Mouse (Mus musculus): Measurements from ENCODE around the gene Rgs3. TPM values are rescaled to one million over a fixed set of nuclear protein-coding genes. Genes with fewer than 3 reads are reported as not detected.

Gene Rgs3
- polyA plus RNA-seq, 1 experiment from 2014 or later: 43.3 TPM

GRCm38 (mm10) chr4:62660554-62660864 lies 100.9 kb downstream of the Rgs3 start:
- H3K27ac ChIP-seq: peak overlapping the region; percentile 95
- H3K27me3 ChIP-seq: peaks cover 3% of the 10 kb centered on the region; the same call in 1 of the 2 replicates
- ATAC-seq (ENCODE audit: insufficient number of reproducible peaks, insufficient read depth, low FRiP score, low TSS enrichment, low read depth): peak; percentile 78
- WGBS: 1% methylated on average over 3 of the region's 3 CpGs
- peak overlapping the region; percentile 48 for H3K4me2 ChIP-seq
- peaks cover 53% of the 10 kb centered on the region for H3K4me1 ChIP-seq (replicated peaks)
- H3K4me3 ChIP-seq (replicated peaks): peak overlapping the region; percentile 8; the same call in 1 of the 2 replicates
- no peaks in the 10 kb centered on the region for H3K9me3 ChIP-seq
- no peaks in the 10 kb centered on the region for H3K36me3 ChIP-seq
- 0 out of 2 replicates have a peak overlapping the region, but pooled peaks have one; percentile 27 for H3K9ac ChIP-seq (replicated peaks)

- H3K36me3 ChIP-seq: no peaks in the 10 kb centered on the region
- H3K27ac ChIP-seq: peak overlapping the region; percentile 95
- H3K9ac ChIP-seq (replicated peaks): no peak overlapping the region
- peaks cover 3% of the 10 kb centered on the region; the same call in 1 of the 2 replicates for H3K27me3 ChIP-seq
- H3K4me2 ChIP-seq: no peak overlapping the region; the same call in 1 of the 2 replicates
- ATAC-seq (ENCODE audit: insufficient number of reproducible peaks, insufficient read depth, low FRiP score, low TSS enrichment, low read depth): no peak
- no peaks in the 10 kb centered on the region for H3K9me3 ChIP-seq
- WGBS: 66% methylated on average over 8 of the region's 8 CpGs
- peaks cover 53% of the 10 kb centered on the region for H3K4me1 ChIP-seq (replicated peaks)
- H3K4me3 ChIP-seq (replicated peaks): no peak overlapping the region
Measured at GRCm38 (mm10) chr4:62661311-62661849, 101.7 kb downstream of the Rgs3 start.

- Histone ChIP-seq H3K27me3 (peaks cover under 1% of the 10 kb centered on the region; the same call in 1 of the 2 replicates), H3K9me3 (no peaks in the 10 kb centered on the region), H3K9ac (replicated peaks) (no peak overlapping the region), H3K4me3 (replicated peaks) (no peak overlapping the region), H3K27ac (peak overlapping the region; percentile 92), H3K36me3 (no peaks in the 10 kb centered on the region), H3K4me1 (replicated peaks) (peaks cover 53% of the 10 kb centered on the region), H3K4me2 (peak overlapping the region; percentile 37)
- WGBS: 14% methylated on average over 6 of the region's 6 CpGs
- peak; percentile 73 for ATAC-seq (ENCODE audit: insufficient number of reproducible peaks, insufficient read depth, low FRiP score, low TSS enrichment, low read depth)
Measured at GRCm38 (mm10) chr4:62663348-62663747, 103.7 kb downstream of the Rgs3 start.

- ATAC-seq (ENCODE audit: insufficient number of reproducible peaks, insufficient read depth, low FRiP score, low TSS enrichment, low read depth): no peak
- no peak overlapping the region for H3K27ac ChIP-seq
- H3K9me3 ChIP-seq: no peaks in the 10 kb centered on the region
- WGBS: 72% methylated on average over 2 of the region's 2 CpGs
- H3K4me3 ChIP-seq (replicated peaks): no peak overlapping the region
- H3K4me2 ChIP-seq: no peak overlapping the region
- peaks cover 40% of the 10 kb centered on the region for H3K4me1 ChIP-seq (replicated peaks)
- no peaks in the 10 kb centered on the region for H3K36me3 ChIP-seq
- H3K9ac ChIP-seq (replicated peaks): no peak overlapping the region
- H3K27me3 ChIP-seq: no peaks in the 10 kb centered on the region
Measured at GRCm38 (mm10) chr4:62665842-62666241, 106.2 kb downstream of the Rgs3 start.

- H3K9ac ChIP-seq (replicated peaks): no peak overlapping the region
- no peaks in the 10 kb centered on the region for H3K9me3 ChIP-seq
- H3K4me1 ChIP-seq (replicated peaks): peaks cover 17% of the 10 kb centered on the region
- H3K4me3 ChIP-seq (replicated peaks): no peak overlapping the region
- no peak overlapping the region for H3K4me2 ChIP-seq
- 90% methylated on average over 8 of the region's 8 CpGs for WGBS
- H3K27me3 ChIP-seq: no peaks in the 10 kb centered on the region
- no peak overlapping the region for H3K27ac ChIP-seq
- no peak for ATAC-seq (ENCODE audit: insufficient number of reproducible peaks, insufficient read depth, low FRiP score, low TSS enrichment, low read depth)
- no peaks in the 10 kb centered on the region for H3K36me3 ChIP-seq
Measured at GRCm38 (mm10) chr4:62668666-62669065, 109.0 kb downstream of the Rgs3 start.

GRCm38 (mm10) chr4:62669094-62670071 lies 109.7 kb downstream of the Rgs3 start:
- no peak overlapping the region for H3K4me2 ChIP-seq
- H3K4me1 ChIP-seq (replicated peaks): peaks cover 12% of the 10 kb centered on the region
- H3K36me3 ChIP-seq: no peaks in the 10 kb centered on the region
- 85% methylated on average over 13 of the region's 13 CpGs for WGBS
- no peak overlapping the region for H3K27ac ChIP-seq
- H3K9me3 ChIP-seq: no peaks in the 10 kb centered on the region
- H3K27me3 ChIP-seq: no peaks in the 10 kb centered on the region
- no peak for ATAC-seq (ENCODE audit: insufficient number of reproducible peaks, insufficient read depth, low FRiP score, low TSS enrichment, low read depth)
- no peak overlapping the region for H3K4me3 ChIP-seq (replicated peaks)
- no peak overlapping the region for H3K9ac ChIP-seq (replicated peaks)

GRCm38 (mm10) chr4:62673531-62674030 lies 113.9 kb downstream of the Rgs3 start:
- 3% methylated on average over 9 of the region's 9 CpGs for WGBS
- Histone ChIP-seq H3K4me3 (replicated peaks) (peak overlapping the region; percentile 60), H3K27me3 (no peaks in the 10 kb centered on the region), H3K9ac (replicated peaks) (peak overlapping the region; percentile 74), H3K36me3 (no peaks in the 10 kb centered on the region; the same call in 1 of the 2 replicates), H3K9me3 (no peaks in the 10 kb centered on the region), H3K27ac (peak overlapping the region; percentile 74), H3K4me2 (peak overlapping the region; percentile 72), H3K4me1 (replicated peaks) (peaks cover 51% of the 10 kb centered on the region)
- ATAC-seq (ENCODE audit: insufficient number of reproducible peaks, insufficient read depth, low FRiP score, low TSS enrichment, low read depth): peak; percentile 81

GRCm38 (mm10) chr4:62674031-62674995 lies 114.7 kb downstream of the Rgs3 start:
- peaks cover 55% of the 10 kb centered on the region for H3K4me1 ChIP-seq (replicated peaks)
- H3K27me3 ChIP-seq: no peaks in the 10 kb centered on the region
- 2% methylated on average over 30 of the region's 30 CpGs for WGBS

GRCm38 (mm10) chr4:62675394-62675793 lies 115.7 kb downstream of the Rgs3 start:
- Histone ChIP-seq H3K9me3 (no peaks in the 10 kb centered on the region), H3K4me3 (replicated peaks) (peak overlapping the region; percentile 60), H3K27ac (no peak overlapping the region; the same call in 1 of the 2 replicates), H3K4me2 (peak overlapping the region; percentile 72), H3K36me3 (peaks cover 7% of the 10 kb centered on the region; the same call in 1 of the 2 replicates), H3K4me1 (replicated peaks) (peaks cover 48% of the 10 kb centered on the region), H3K27me3 (no peaks in the 10 kb centered on the region), H3K9ac (replicated peaks) (peak overlapping the region; percentile 23; the same call in 1 of the 2 replicates)
- 77% methylated on average over 2 of the region's 2 CpGs for WGBS
- ATAC-seq (ENCODE audit: insufficient number of reproducible peaks, insufficient read depth, low FRiP score, low TSS enrichment, low read depth): no peak

More at GRCm38 (mm10) chr4:62674031-62674995, 114.7 kb downstream of the Rgs3 start:
- Histone ChIP-seq H3K4me3 (replicated peaks) (peak overlapping the region; percentile 60), H3K4me2 (peak overlapping the region; percentile 72), H3K9ac (replicated peaks) (peak overlapping the region; percentile 74), H3K9me3 (no peaks in the 10 kb centered on the region), H3K36me3 (peaks cover 4% of the 10 kb centered on the region; the same call in 1 of the 2 replicates), H3K27ac (peak overlapping the region; percentile 74)
- no peak; the same call in 1 of the 2 replicates for ATAC-seq (ENCODE audit: insufficient number of reproducible peaks, insufficient read depth, low FRiP score, low TSS enrichment, low read depth)

- H3K4me3 ChIP-seq (replicated peaks): 0 out of 2 replicates have a peak overlapping the region, but pooled peaks have one; percentile 1
- H3K4me2 ChIP-seq: peak overlapping the region; percentile 72
- H3K36me3 ChIP-seq: peaks cover 16% of the 10 kb centered on the region
- peak overlapping the region; percentile 32; the same call in 1 of the 2 replicates for H3K9ac ChIP-seq (replicated peaks)
- no peaks in the 10 kb centered on the region for H3K27me3 ChIP-seq
- whole genome bisulfite sequencing: 43% methylated on average over 10 of the region's 10 CpGs
- ATAC-seq (ENCODE audit: insufficient number of reproducible peaks, insufficient read depth, low FRiP score, low TSS enrichment, low read depth): no peak
- H3K9me3 ChIP-seq: no peaks in the 10 kb centered on the region
- peaks cover 48% of the 10 kb centered on the region for H3K4me1 ChIP-seq (replicated peaks)
- no peak overlapping the region for H3K27ac ChIP-seq
Measured at GRCm38 (mm10) chr4:62677047-62677737, 117.5 kb downstream of the Rgs3 start.
